Mouse (Mus musculus) hindbrain, embryonic 15.5 days (tissue): ENCODE measurements at regions not wholly inside any gene's neighbourhood (a gene's known extent, or its start where the extent isn't known, plus 50 kb on each side); places are given as distances from the start of the nearest gene placed in this dataset.

Experiments used
- ATAC-seq: fragments of 200-750 bp; cut with Nextera tagmentation; 2 replicates; pipeline ENCODE4 v1.8.0; 2017; ENCODE audit warnings: low read depth, moderate number of reproducible peaks, moderate TSS enrichment; ENCODE audit not compliant: low FRiP score
- H3K27ac ChIP-seq: fragments of 300-500 bp; sonication (generic); replicated peaks from 2 replicates; pipeline ENCODE4 v1.5.1; 2015; ENCODE audit warnings: mild to moderate bottlenecking, inconsistent platforms
- H3K27me3 ChIP-seq: fragments of 300-500 bp; sonication (generic); 2 replicates; pipeline ENCODE4 v1.6.1; 2015; ENCODE audit warnings: control low read depth, inconsistent platforms
- H3K36me3 ChIP-seq: fragments of 300-500 bp; sonication (generic); 2 replicates; pipeline ENCODE4 v1.6.1; 2015; ENCODE audit warnings: control low read depth, inconsistent platforms
- H3K4me1 ChIP-seq: fragments of 300-500 bp; sonication (generic); replicated peaks from 2 replicates; pipeline ENCODE4 v1.6.1; 2015; ENCODE audit warnings: control low read depth, inconsistent platforms
- H3K4me2 ChIP-seq: fragments of 300-500 bp; sonication (generic); 2 replicates; pipeline ENCODE4 v1.6.1; 2015; ENCODE audit warnings: moderate library complexity, mild to moderate bottlenecking, inconsistent platforms
- H3K4me3 ChIP-seq: fragments of 300-500 bp; sonication (generic); 2 replicates; pipeline ENCODE4 v1.5.1; 2015; ENCODE audit warnings: mild to moderate bottlenecking, inconsistent platforms
- H3K9ac ChIP-seq: fragments of 300-500 bp; sonication (generic); 2 replicates; pipeline ENCODE4 v1.6.1; 2015; ENCODE audit warnings: inconsistent platforms
- H3K9me3 ChIP-seq: fragments of 300-500 bp; sonication (generic); 2 replicates; pipeline ENCODE4 v1.6.1; 2016; ENCODE audit warnings: control low read depth, inconsistent platforms
- WGBS: fragments of 180-500 bp; shearing (Covaris S2); methylation state at CpG from one replicate; pipeline ENCODE4 v1.1.7; 2015; 5-methylcytosine and 5-hydroxymethylcytosine counted together

GRCm38 (mm10) chr4:124501785-124502184, 108.8 kb downstream of the 3100002H09Rik start:
- H3K36me3 ChIP-seq = no peaks in the 10 kb centered on the region
- H3K4me1 ChIP-seq = peaks cover 19% of the 10 kb centered on the region
- no peak for ATAC-seq
- H3K27ac ChIP-seq = no peak overlapping the region
- H3K9ac ChIP-seq = no peak overlapping the region
- H3K9me3 ChIP-seq = no peaks in the 10 kb centered on the region
- 84% methylated on average over 5 of the region's 5 CpGs for WGBS
- no peak overlapping the region for H3K4me3 ChIP-seq
- peaks cover 5% of the 10 kb centered on the region; the same call in 1 of the 2 replicates for H3K27me3 ChIP-seq
- H3K4me2 ChIP-seq = no peak overlapping the region

- Histone ChIP-seq H3K27me3 (peaks cover 10% of the 10 kb centered on the region; the same call in 1 of the 2 replicates), H3K4me3 (no peak overlapping the region), H3K36me3 (no peaks in the 10 kb centered on the region), H3K9ac (no peak overlapping the region), H3K27ac (no peak overlapping the region), H3K4me1 (peaks cover 7% of the 10 kb centered on the region), H3K4me2 (peak overlapping the region; percentile 33), H3K9me3 (no peaks in the 10 kb centered on the region)
- no peak; the same call in 1 of the 2 replicates for ATAC-seq
- WGBS = 40% methylated on average over 16 of the region's 16 CpGs
These were observed 112.6 kb downstream of the 3100002H09Rik start for GRCm38 (mm10) chr4:124498043-124498442.

- Histone ChIP-seq H3K36me3 (no peaks in the 10 kb centered on the region), H3K4me3 (no peak overlapping the region), H3K9me3 (no peaks in the 10 kb centered on the region), H3K4me2 (no peak overlapping the region), H3K27ac (0 out of 2 replicates have a peak overlapping the region, but pooled peaks have one; percentile 23), H3K9ac (no peak overlapping the region), H3K27me3 (peaks cover 41% of the 10 kb centered on the region), H3K4me1 (peaks cover 18% of the 10 kb centered on the region)
- ATAC-seq = peak; percentile 50; the same call in 1 of the 2 replicates
- 5% methylated on average over 12 of the region's 12 CpGs for WGBS
These were observed 124.5 kb downstream of the 3100002H09Rik start for GRCm38 (mm10) chr4:124485941-124486581.

- Histone ChIP-seq H3K4me1 (peaks cover 18% of the 10 kb centered on the region), H3K36me3 (no peaks in the 10 kb centered on the region), H3K4me2 (peak overlapping the region; percentile 11; the same call in 1 of the 2 replicates), H3K27me3 (peaks cover 48% of the 10 kb centered on the region), H3K9me3 (no peaks in the 10 kb centered on the region), H3K27ac (no peak overlapping the region), H3K4me3 (0 out of 2 replicates have a peak overlapping the region, but pooled peaks have one; percentile 3), H3K9ac (0 out of 2 replicates have a peak overlapping the region, but pooled peaks have one; percentile 10)
- ATAC-seq = peak; percentile 59
- 24% methylated on average over 19 of the region's 19 CpGs for WGBS
These were observed 125.7 kb downstream of the 3100002H09Rik start for GRCm38 (mm10) chr4:124484613-124485586.

GRCm38 (mm10) chr4:124477870-124478301, 132.7 kb downstream of the 3100002H09Rik start:
- Histone ChIP-seq H3K27ac (no peak overlapping the region), H3K27me3 (peaks cover 64% of the 10 kb centered on the region), H3K36me3 (no peaks in the 10 kb centered on the region), H3K9me3 (no peaks in the 10 kb centered on the region), H3K4me2 (peak overlapping the region; percentile 48), H3K4me3 (peak overlapping the region; percentile 6; the same call in 1 of the 2 replicates), H3K9ac (no peak overlapping the region), H3K4me1 (peaks cover 13% of the 10 kb centered on the region)
- WGBS = 2% methylated on average over 19 of the region's 22 CpGs
- ATAC-seq = no peak

- WGBS = 8% methylated on average over 14 of the region's 14 CpGs
- H3K27ac ChIP-seq = no peak overlapping the region
These were observed 133.2 kb downstream of the 3100002H09Rik start for GRCm38 (mm10) chr4:124477359-124477868.

GRCm38 (mm10) chr4:124465229-124465820, 145.3 kb downstream of the 3100002H09Rik start:
- no peak overlapping the region for H3K4me2 ChIP-seq
- H3K27me3 ChIP-seq = peaks cover 61% of the 10 kb centered on the region
- H3K27ac ChIP-seq = no peak overlapping the region
- no peaks in the 10 kb centered on the region for H3K36me3 ChIP-seq
- no peak overlapping the region for H3K9ac ChIP-seq
- 24% methylated on average over 18 of the region's 18 CpGs for WGBS
- no peaks in the 10 kb centered on the region for H3K9me3 ChIP-seq
- ATAC-seq = no peak
- no peak overlapping the region for H3K4me3 ChIP-seq
- peaks cover 12% of the 10 kb centered on the region for H3K4me1 ChIP-seq

More at GRCm38 (mm10) chr4:124477359-124477868, 133.2 kb downstream of the 3100002H09Rik start:
- Histone ChIP-seq H3K9ac (no peak overlapping the region), H3K4me2 (peak overlapping the region; percentile 48), H3K27me3 (peaks cover 64% of the 10 kb centered on the region), H3K4me1 (peaks cover 13% of the 10 kb centered on the region), H3K4me3 (peak overlapping the region; percentile 6; the same call in 1 of the 2 replicates), H3K9me3 (no peaks in the 10 kb centered on the region), H3K36me3 (no peaks in the 10 kb centered on the region)
- peak; percentile 66; the same call in 1 of the 2 replicates for ATAC-seq

GRCm38 (mm10) chr4:124455511-124456338, 154.9 kb downstream of the 3100002H09Rik start:
- Histone ChIP-seq H3K4me3 (no peak overlapping the region), H3K9me3 (no peaks in the 10 kb centered on the region), H3K4me1 (peaks cover 28% of the 10 kb centered on the region), H3K9ac (no peak overlapping the region), H3K27ac (no peak overlapping the region), H3K4me2 (no peak overlapping the region), H3K27me3 (peaks cover 9% of the 10 kb centered on the region; the same call in 1 of the 2 replicates), H3K36me3 (no peaks in the 10 kb centered on the region)
- 23% methylated on average over 14 of the region's 14 CpGs for WGBS
- peak; percentile 55; the same call in 1 of the 2 replicates for ATAC-seq

GRCm38 (mm10) chr4:124451131-124451530, 159.5 kb downstream of the 3100002H09Rik start:
- H3K4me2 ChIP-seq = no peak overlapping the region
- H3K27me3 ChIP-seq = peaks cover 6% of the 10 kb centered on the region; the same call in 1 of the 2 replicates
- H3K27ac ChIP-seq = no peak overlapping the region
- no peaks in the 10 kb centered on the region for H3K36me3 ChIP-seq
- no peak overlapping the region for H3K4me3 ChIP-seq
- no peak overlapping the region for H3K9ac ChIP-seq
- 5% methylated on average over 3 of the region's 3 CpGs for WGBS
- H3K9me3 ChIP-seq = no peaks in the 10 kb centered on the region
- peak; percentile 43; the same call in 1 of the 2 replicates for ATAC-seq
- H3K4me1 ChIP-seq = peaks cover 27% of the 10 kb centered on the region

GRCm38 (mm10) chr4:124446615-124447014, 164.0 kb downstream of the 3100002H09Rik start:
- Histone ChIP-seq H3K4me2 (no peak overlapping the region), H3K9me3 (no peaks in the 10 kb centered on the region), H3K4me1 (peaks cover 24% of the 10 kb centered on the region), H3K9ac (no peak overlapping the region), H3K27me3 (peaks cover 34% of the 10 kb centered on the region), H3K36me3 (no peaks in the 10 kb centered on the region), H3K27ac (no peak overlapping the region), H3K4me3 (no peak overlapping the region)
- no peak for ATAC-seq
- 44% methylated on average over 8 of the region's 8 CpGs for WGBS
